Mouse (Mus musculus): Measurements from ENCODE around the gene Rbfox1. TPM values are rescaled to one million over a fixed set of nuclear protein-coding genes. Genes with fewer than 3 reads are reported as not detected.

Rbfox1 gene
- polyA plus RNA-seq, 1 experiment = not detected

GRCm38 (mm10) chr16:6048601-6049000, 163.4 kb downstream of the Rbfox1 start:
- TF ChIP-seq POLR2A (IDR thresholded peaks at IDR 0.05; ENCODE audit: insufficient read depth, low read length) (no peak), CTCF (IDR thresholded peaks at IDR 0.05; ENCODE audit: low read depth, low read length) (no peak), EP300 (IDR thresholded peaks at IDR 0.05; ENCODE audit: insufficient read depth, low read depth, low read length) (no peak)
- Histone ChIP-seq H3K36me3 (ENCODE audit: control insufficient read depth, insufficient read depth, low read length, poor library complexity, severe bottlenecking) (no peaks in the 10 kb centered on the region), H3K27ac (ENCODE audit: insufficient read depth, low read length) (no peak overlapping the region), H3K9ac (ENCODE audit: low read depth, poor library complexity, severe bottlenecking) (no peak overlapping the region), H3K4me1 (ENCODE audit: control insufficient read depth, insufficient read depth, low read length) (no peaks in the 10 kb centered on the region), H3K4me3 (ENCODE audit: low read depth, low read length) (no peak overlapping the region), H3K27me3 (ENCODE audit: control insufficient read depth, insufficient read depth, low read length, poor library complexity, severe bottlenecking) (no peaks in the 10 kb centered on the region), H3K9me3 (replicated peaks; ENCODE audit: control insufficient read depth, insufficient read depth, low read length, poor library complexity, severe bottlenecking) (no peaks in the 10 kb centered on the region)

GRCm38 (mm10) chr16:6062495-6062894, 177.3 kb downstream of the Rbfox1 start:
- no peaks in the 10 kb centered on the region for H3K4me1 ChIP-seq (ENCODE audit: control insufficient read depth, insufficient read depth, low read length)
- TF ChIP-seq CTCF (IDR thresholded peaks at IDR 0.05; ENCODE audit: low read depth, low read length) (no peak), EP300 (IDR thresholded peaks at IDR 0.05; ENCODE audit: insufficient read depth, low read depth, low read length) (no peak), POLR2A (IDR thresholded peaks at IDR 0.05; ENCODE audit: insufficient read depth, low read length) (no peak)
- H3K36me3 ChIP-seq (ENCODE audit: control insufficient read depth, insufficient read depth, low read length, poor library complexity, severe bottlenecking) = no peaks in the 10 kb centered on the region
- no peak overlapping the region for H3K9ac ChIP-seq (ENCODE audit: low read depth, poor library complexity, severe bottlenecking)
- no peak overlapping the region for H3K4me3 ChIP-seq (ENCODE audit: low read depth, low read length)
- no peak overlapping the region for H3K27ac ChIP-seq (ENCODE audit: insufficient read depth, low read length)
- no peaks in the 10 kb centered on the region for H3K9me3 ChIP-seq (replicated peaks; ENCODE audit: control insufficient read depth, insufficient read depth, low read length, poor library complexity, severe bottlenecking)
- H3K27me3 ChIP-seq (ENCODE audit: control insufficient read depth, insufficient read depth, low read length, poor library complexity, severe bottlenecking) = no peaks in the 10 kb centered on the region

- no peaks in the 10 kb centered on the region for H3K4me1 ChIP-seq (ENCODE audit: control insufficient read depth, insufficient read depth, low read length)
- TF ChIP-seq EP300 (IDR thresholded peaks at IDR 0.05; ENCODE audit: insufficient read depth, low read depth, low read length) (no peak), POLR2A (IDR thresholded peaks at IDR 0.05; ENCODE audit: insufficient read depth, low read length) (no peak), CTCF (IDR thresholded peaks at IDR 0.05; ENCODE audit: low read depth, low read length) (no peak)
- H3K27ac ChIP-seq (ENCODE audit: insufficient read depth, low read length) = no peak overlapping the region
- H3K4me3 ChIP-seq (ENCODE audit: low read depth, low read length) = no peak overlapping the region
- H3K27me3 ChIP-seq (ENCODE audit: control insufficient read depth, insufficient read depth, low read length, poor library complexity, severe bottlenecking) = no peaks in the 10 kb centered on the region
- H3K9me3 ChIP-seq (replicated peaks; ENCODE audit: control insufficient read depth, insufficient read depth, low read length, poor library complexity, severe bottlenecking) = no peaks in the 10 kb centered on the region
- no peak overlapping the region for H3K9ac ChIP-seq (ENCODE audit: low read depth, poor library complexity, severe bottlenecking)
- no peaks in the 10 kb centered on the region for H3K36me3 ChIP-seq (ENCODE audit: control insufficient read depth, insufficient read depth, low read length, poor library complexity, severe bottlenecking)
Measured at GRCm38 (mm10) chr16:6065481-6065880, 180.3 kb downstream of the Rbfox1 start.

- Histone ChIP-seq H3K9ac (ENCODE audit: low read depth, poor library complexity, severe bottlenecking) (no peak overlapping the region), H3K27me3 (ENCODE audit: control insufficient read depth, insufficient read depth, low read length, poor library complexity, severe bottlenecking) (no peaks in the 10 kb centered on the region), H3K36me3 (ENCODE audit: control insufficient read depth, insufficient read depth, low read length, poor library complexity, severe bottlenecking) (no peaks in the 10 kb centered on the region), H3K9me3 (replicated peaks; ENCODE audit: control insufficient read depth, insufficient read depth, low read length, poor library complexity, severe bottlenecking) (no peaks in the 10 kb centered on the region; the same call in none of the 2 replicates), H3K4me1 (ENCODE audit: control insufficient read depth, insufficient read depth, low read length) (no peaks in the 10 kb centered on the region), H3K27ac (ENCODE audit: insufficient read depth, low read length) (no peak overlapping the region), H3K4me3 (ENCODE audit: low read depth, low read length) (no peak overlapping the region)
- TF ChIP-seq POLR2A (IDR thresholded peaks at IDR 0.05; ENCODE audit: insufficient read depth, low read length) (no peak), EP300 (IDR thresholded peaks at IDR 0.05; ENCODE audit: insufficient read depth, low read depth, low read length) (no peak), CTCF (IDR thresholded peaks at IDR 0.05; ENCODE audit: low read depth, low read length) (no peak)
Measured at GRCm38 (mm10) chr16:6075442-6076050, 190.4 kb downstream of the Rbfox1 start.

- H3K27me3 ChIP-seq (ENCODE audit: control insufficient read depth, insufficient read depth, low read length, poor library complexity, severe bottlenecking) = no peaks in the 10 kb centered on the region
- TF ChIP-seq EP300 (IDR thresholded peaks at IDR 0.05; ENCODE audit: insufficient read depth, low read depth, low read length) (no peak), POLR2A (IDR thresholded peaks at IDR 0.05; ENCODE audit: insufficient read depth, low read length) (no peak), CTCF (IDR thresholded peaks at IDR 0.05; ENCODE audit: low read depth, low read length) (no peak)
- H3K4me3 ChIP-seq (ENCODE audit: low read depth, low read length) = no peak overlapping the region
- no peaks in the 10 kb centered on the region for H3K9me3 ChIP-seq (replicated peaks; ENCODE audit: control insufficient read depth, insufficient read depth, low read length, poor library complexity, severe bottlenecking)
- H3K9ac ChIP-seq (ENCODE audit: low read depth, poor library complexity, severe bottlenecking) = no peak overlapping the region
- H3K27ac ChIP-seq (ENCODE audit: insufficient read depth, low read length) = no peak overlapping the region
- H3K4me1 ChIP-seq (ENCODE audit: control insufficient read depth, insufficient read depth, low read length) = no peaks in the 10 kb centered on the region
- H3K36me3 ChIP-seq (ENCODE audit: control insufficient read depth, insufficient read depth, low read length, poor library complexity, severe bottlenecking) = no peaks in the 10 kb centered on the region
Measured at GRCm38 (mm10) chr16:6079017-6079416, 193.9 kb downstream of the Rbfox1 start.

- Histone ChIP-seq H3K4me3 (ENCODE audit: low read depth, low read length) (no peak overlapping the region), H3K27ac (ENCODE audit: insufficient read depth, low read length) (no peak overlapping the region), H3K9ac (ENCODE audit: low read depth, poor library complexity, severe bottlenecking) (no peak overlapping the region), H3K36me3 (ENCODE audit: control insufficient read depth, insufficient read depth, low read length, poor library complexity, severe bottlenecking) (no peaks in the 10 kb centered on the region), H3K4me1 (ENCODE audit: control insufficient read depth, insufficient read depth, low read length) (no peaks in the 10 kb centered on the region), H3K9me3 (replicated peaks; ENCODE audit: control insufficient read depth, insufficient read depth, low read length, poor library complexity, severe bottlenecking) (no peaks in the 10 kb centered on the region), H3K27me3 (ENCODE audit: control insufficient read depth, insufficient read depth, low read length, poor library complexity, severe bottlenecking) (no peaks in the 10 kb centered on the region)
- TF ChIP-seq CTCF (IDR thresholded peaks at IDR 0.05; ENCODE audit: low read depth, low read length) = no peak
- TF ChIP-seq POLR2A (IDR thresholded peaks at IDR 0.05; ENCODE audit: insufficient read depth, low read length) = no peak
- TF ChIP-seq EP300 (IDR thresholded peaks at IDR 0.05; ENCODE audit: insufficient read depth, low read depth, low read length) = no peak
Measured at GRCm38 (mm10) chr16:6084701-6085365, 199.7 kb downstream of the Rbfox1 start.
